Mouse (Mus musculus): ENCODE data around the gene Rpl29.

- TF ChIP-seq POLR2A (IDR thresholded peaks at IDR 0.05; ENCODE audit: extremely low read depth, insufficient read depth, low read length) (no peak), CTCF (IDR thresholded peaks at IDR 0.05; ENCODE audit: extremely low read depth, insufficient read depth, low read length) (no peak)
Measured at GRCm38 (mm10) chr9:106399808-106400207, 29.4 kb upstream of the Rpl29 start.
